Mouse (Mus musculus) liver, embryonic 14.5 days (tissue): Measurements from ENCODE around the gene Cnr2. TPM values are rescaled to one million over a fixed set of nuclear protein-coding genes. Genes with fewer than 3 reads are reported as not detected.

Source experiments
- ATAC-seq: fragments of 200-750 bp; cut with Nextera tagmentation; 2 replicates; pipeline ENCODE4 v1.8.0; 2017; ENCODE audit warnings: moderate number of reproducible peaks, mild to moderate bottlenecking, moderate library complexity; ENCODE audit not compliant: insufficient read depth
- DNase-seq, 3 experiments: peaks; one replicate each; pipeline ENCODE4 v3.0.0-alpha.2; 2012 to 2013; ENCODE audit warnings: low read depth in 3 of 3, low spot score in 3 of 3
- H3K27ac ChIP-seq: fragments of 300-500 bp; sonication (generic); 2 replicates; pipeline ENCODE4 v1.5.1; 2014; ENCODE audit warnings: moderate library complexity, mild to moderate bottlenecking, control low read depth, inconsistent platforms
- H3K27me3 ChIP-seq: fragments of 300-500 bp; sonication (generic); 2 replicates; pipeline ENCODE4 v1.6.1; 2014; ENCODE audit warnings: mild to moderate bottlenecking, low read length, moderate library complexity; ENCODE audit not compliant: control insufficient read depth, insufficient read depth
- H3K36me3 ChIP-seq: fragments of 300-500 bp; sonication (generic); replicated peaks from 2 replicates; pipeline ENCODE4 v1.6.1; 2014; ENCODE audit warnings: low read depth; ENCODE audit not compliant: control insufficient read depth, insufficient read depth
- H3K4me1 ChIP-seq, 2 experiments: fragments of 200-500 bp in 1 of 2; fragments of 300-500 bp in 1 of 2; sonication (generic) in 1 of 2; replicated peaks; 2 replicates each; pipeline ENCODE4 v1.6.1; 2012 to 2014; ENCODE audit warnings: antibody characterized with exemption in 1 of 2, inconsistent platforms in 1 of 2, low read length in 1 of 2; ENCODE audit not compliant: control insufficient read depth in 2 of 2, insufficient read depth in 2 of 2
- H3K4me2 ChIP-seq: fragments of 300-500 bp; sonication (generic); 2 replicates; pipeline ENCODE4 v1.6.1; 2014; ENCODE audit warnings: low read depth, mild to moderate bottlenecking, control low read depth, moderate library complexity
- H3K4me3 ChIP-seq, 2 experiments: fragments of 200-500 bp in 1 of 2; fragments of 300-500 bp in 1 of 2; sonication (generic) in 1 of 2; 2 replicates each; pipeline ENCODE4 v1.5.1; 2012 to 2014; ENCODE audit warnings: low read depth in 2 of 2, low read length in 2 of 2, mild to moderate bottlenecking in 2 of 2, control low read depth in 1 of 2, inconsistent platforms in 1 of 2, moderate library complexity in 1 of 2; ENCODE audit not compliant: insufficient read depth in 1 of 2
- H3K9ac ChIP-seq: fragments of 300-500 bp; sonication (generic); replicated peaks from 2 replicates; pipeline ENCODE4 v1.6.1; 2014; ENCODE audit warnings: mild to moderate bottlenecking, control low read depth, moderate library complexity
- H3K9me3 ChIP-seq: fragments of 300-500 bp; sonication (generic); 2 replicates; pipeline ENCODE4 v1.6.1; 2016; ENCODE audit warnings: low read length, mixed read lengths; ENCODE audit not compliant: control insufficient read depth
- CTCF ChIP-seq: IDR thresholded peaks from 2 replicates; pipeline ENCODE4 v1.5.1; 2016; ENCODE audit warnings: antibody characterized with exemption, low read depth, control low read depth
- EP300 ChIP-seq: IDR thresholded peaks from 2 replicates; pipeline ENCODE4 v1.6.1; 2016; ENCODE audit warnings: antibody characterized with exemption, low read depth
- WGBS: fragments of 180-500 bp; shearing (Covaris S2); extraction: QIAGEN DNeasy Blood & Tissue Kit; methylation state at CpG from one replicate; pipeline ENCODE4 v1.1.7; 2014; ENCODE audit not compliant: insufficient replicate concordance; 5-methylcytosine and 5-hydroxymethylcytosine counted together
- polyA plus RNA-seq, 2 experiments: library from polyadenylated mRNA; depleted of rRNA in 1 of 2; stranded (reverse) in 1 of 2; unstranded in 1 of 2; fragments of >200 nt; fragmentation: Nextera tagmentation in 1 of 2; extraction: Ambion mirVana in 1 of 2; gene quantifications; 2 replicates each; pipeline versions ENCODE4 v1.2.1 to v1.2.3; 2012 to 2014

Gene Cnr2
- polyA plus RNA-seq, 2 experiments, result 2.1 to 2.5 TPM

DNA sequence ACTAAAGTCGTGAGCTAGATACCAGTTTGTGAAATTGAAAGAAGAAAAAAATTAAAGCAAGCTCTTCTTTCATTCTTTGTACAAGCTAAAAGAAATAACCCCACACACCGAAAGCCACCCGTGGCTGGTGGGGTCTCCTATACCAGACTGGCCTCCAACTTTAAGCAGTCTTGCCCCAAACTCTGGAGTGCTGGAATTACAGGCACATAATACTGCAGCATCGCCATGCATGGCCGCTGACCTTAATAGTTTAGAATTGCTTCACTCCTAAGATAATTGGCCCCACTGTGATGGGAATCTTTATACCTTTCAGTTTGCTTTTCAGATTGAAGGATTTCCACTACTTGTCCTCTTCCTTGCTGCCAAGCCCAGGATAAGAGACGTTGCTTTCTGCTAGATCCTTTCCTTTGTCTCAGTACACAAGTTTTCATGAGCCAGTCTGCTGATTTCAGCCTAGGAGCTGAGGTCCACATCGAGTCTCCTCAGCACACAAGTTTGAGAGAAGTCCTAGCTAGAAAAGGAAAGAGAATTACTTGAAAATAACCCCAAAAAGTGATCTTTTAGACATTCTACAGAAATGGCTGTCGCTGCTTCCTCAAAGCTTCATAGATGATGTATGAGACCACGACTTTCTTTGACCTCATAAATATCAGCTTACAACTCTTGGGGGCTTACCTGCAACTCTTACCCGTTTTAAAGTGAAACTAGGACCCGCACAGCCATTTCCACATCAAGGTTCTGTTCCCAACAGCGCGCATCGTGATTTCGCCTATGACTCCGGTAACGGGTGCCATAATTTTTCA lies 22.4 kb upstream of the Cnr2 start:
- ATAC-seq (no peak), DNase-seq (no peak)
- Histone ChIP-seq H3K36me3 (peaks cover 37% of the 10 kb centered on the region), H3K4me2 (peak overlapping the region; percentile 80), H3K27ac (peak overlapping the region; percentile 87), H3K27me3 (no peaks in the 10 kb centered on the region), H3K4me1 (peaks cover 32 to 38% of the 10 kb centered on the region in 2 experiments), H3K9me3 (no peaks in the 10 kb centered on the region), H3K9ac (peak overlapping the region; percentile 88), H3K4me3 (peak overlapping the region; percentile 78 to 91)
- no peak for TF ChIP-seq EP300
- no peak for TF ChIP-seq CTCF
- 10% methylated on average over 17 of the region's 17 CpGs for WGBS

DNA sequence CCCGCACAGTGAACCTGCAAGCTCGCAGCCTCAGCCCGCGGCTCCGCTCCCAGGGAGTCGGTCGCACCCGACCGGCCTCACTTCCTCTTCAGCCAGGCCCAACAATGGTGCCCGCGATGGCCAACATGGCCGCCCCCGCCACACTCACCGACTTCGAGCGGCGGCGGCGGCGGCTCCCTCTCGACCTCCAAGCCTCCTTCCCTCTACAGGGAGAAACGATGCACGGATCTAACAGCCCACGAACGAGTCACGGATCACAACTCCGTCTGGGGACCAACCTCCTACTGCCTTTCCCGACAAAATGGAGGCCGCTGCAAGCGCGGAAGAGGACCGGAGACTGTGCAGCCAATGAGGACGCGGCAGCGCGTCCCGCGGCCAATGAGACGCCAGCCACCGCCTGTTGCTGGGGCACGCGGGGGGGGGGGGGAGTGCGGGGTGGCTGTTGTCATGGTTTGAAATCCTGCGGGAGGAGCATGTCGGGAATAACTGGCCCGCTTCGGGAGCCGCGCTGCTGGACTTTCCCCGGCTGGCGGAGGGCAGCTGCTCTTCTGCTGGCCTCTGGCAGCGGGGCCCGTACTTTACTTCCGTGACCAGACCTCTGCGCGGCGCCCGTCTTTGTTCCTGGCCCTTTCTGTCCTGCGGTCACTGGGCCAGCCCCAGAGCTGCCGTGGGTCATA lies 21.5 kb upstream of the Cnr2 start, which contains the start of gene Pnrc2:
Gene Pnrc2, minus strand, starts transcription at position 325 of the 677 bp plus-strand sequence.
- no peak for TF ChIP-seq CTCF
- no peak for TF ChIP-seq EP300
- H3K9ac ChIP-seq, result peak within 1 kb of the TSS; percentile 88
- ATAC-seq (peak; percentile 94), DNase-seq (peak; percentile 87 to 88 (median 88))
- peaks cover 32 to 38% of the 10 kb centered on the region in 2 experiments for H3K4me1 ChIP-seq
- peaks cover 37% of the 10 kb centered on the region for H3K36me3 ChIP-seq
- H3K9me3 ChIP-seq, result no peaks in the 10 kb centered on the region
- peak within 1 kb of the TSS; percentile 78 to 91 for H3K4me3 ChIP-seq
- no peaks in the 10 kb centered on the region for H3K27me3 ChIP-seq
- peak within 1 kb of the TSS; percentile 87 for H3K27ac ChIP-seq
- H3K4me2 ChIP-seq, result peak within 1 kb of the TSS; percentile 80
- WGBS, result under 1% methylated on average over 59 of the region's 60 CpGs

DNA sequence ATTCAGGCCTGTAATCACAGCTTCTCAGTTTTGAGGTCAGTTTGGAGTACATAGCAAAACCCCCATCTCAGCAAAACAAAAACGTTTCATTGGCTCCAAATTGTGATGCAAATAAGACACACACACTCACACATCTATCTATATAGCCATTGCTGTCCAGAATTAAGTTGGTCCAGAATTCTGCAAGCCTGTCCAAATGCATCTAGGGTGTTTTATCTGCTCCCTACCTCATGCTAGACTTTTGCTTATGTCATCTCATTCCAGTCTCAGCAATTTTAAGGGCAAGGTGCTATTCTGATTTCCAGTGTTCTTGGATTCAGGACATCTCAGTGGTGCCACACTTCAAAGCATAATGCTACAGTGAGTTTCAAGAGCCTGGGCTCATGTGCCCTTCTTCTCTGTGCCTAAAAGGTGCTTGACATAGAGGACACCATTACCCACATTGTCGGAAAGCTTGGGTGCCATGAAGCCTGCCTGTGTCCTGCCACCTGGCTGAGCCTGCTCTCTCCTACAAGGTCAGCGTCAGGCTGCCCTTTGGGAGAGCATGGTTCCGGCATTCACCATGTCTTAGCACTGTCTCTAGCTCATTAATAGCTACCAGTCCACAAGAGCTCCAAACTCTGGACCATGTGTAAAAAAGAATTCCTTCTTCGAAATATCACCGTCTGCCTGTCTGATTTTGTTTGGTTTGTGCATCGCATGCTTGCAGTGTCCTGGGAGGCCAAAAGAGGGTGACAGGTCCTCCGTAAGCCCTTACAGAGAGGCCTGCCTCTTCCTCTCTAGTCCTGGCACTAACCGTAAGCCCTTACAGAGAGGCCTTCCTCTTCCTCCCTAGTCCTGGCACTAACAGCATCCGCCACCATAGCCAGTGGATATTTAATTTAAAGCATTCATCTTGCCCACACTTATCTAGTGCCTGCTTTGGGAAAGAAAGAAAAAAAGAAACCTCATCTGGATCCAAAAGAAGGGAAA lies 20.3 kb upstream of the Cnr2 start:
- H3K27me3 ChIP-seq, result no peaks in the 10 kb centered on the region
- H3K4me1 ChIP-seq, result peaks cover 32 to 38% of the 10 kb centered on the region in 2 experiments
- H3K4me3 ChIP-seq, result no peak overlapping the region; a peak in 1 of 4 replicates
- H3K9me3 ChIP-seq, result no peaks in the 10 kb centered on the region
- H3K27ac ChIP-seq, result peak overlapping the region; percentile 79
- peak overlapping the region; percentile 80 for H3K4me2 ChIP-seq
- no peak overlapping the region; the same call in 1 of the 2 replicates for H3K9ac ChIP-seq
- 66% methylated on average over 10 of the region's 10 CpGs for WGBS
- TF ChIP-seq EP300 (no peak), CTCF (no peak)
- H3K36me3 ChIP-seq, result peaks cover 25% of the 10 kb centered on the region
- DNase-seq (no peak), ATAC-seq (no peak)

DNA sequence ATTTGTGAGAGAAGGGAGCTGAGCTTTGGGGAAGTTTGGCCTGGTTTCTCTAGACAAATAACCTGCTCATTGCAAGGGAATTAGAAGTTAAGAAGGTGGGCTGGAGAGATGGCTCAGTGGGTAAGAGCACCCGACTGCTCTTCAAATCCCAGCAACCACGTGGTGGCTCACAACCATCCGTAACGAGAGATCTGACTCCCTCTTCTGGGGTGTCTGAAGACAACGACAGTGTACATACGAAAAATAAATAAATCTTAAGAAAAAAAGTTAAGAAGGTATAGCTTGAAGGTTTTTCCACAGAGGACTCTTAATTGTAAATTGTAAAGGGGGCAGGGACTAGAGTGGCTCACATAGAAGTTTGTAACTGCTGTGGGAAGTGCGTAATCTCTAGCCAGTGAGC lies 19.6 kb upstream of the Cnr2 start:
- WGBS, result 22% methylated on average over 7 of the region's 7 CpGs
- Histone ChIP-seq H3K27me3 (no peaks in the 10 kb centered on the region), H3K36me3 (peaks cover 21% of the 10 kb centered on the region), H3K27ac (peak overlapping the region; percentile 79), H3K9me3 (no peaks in the 10 kb centered on the region), H3K4me3 (peak overlapping the region in 1 of 2 experiments; percentile 54; a peak in 1 of 4 replicates), H3K4me2 (peak overlapping the region; percentile 76), H3K9ac (peak overlapping the region; percentile 72; the same call in 1 of the 2 replicates), H3K4me1 (peaks cover 32 to 38% of the 10 kb centered on the region in 2 experiments)
- no peak for TF ChIP-seq EP300
- 0 out of 2 replicates have a peak, but pooled peaks have one; percentile 2 for TF ChIP-seq CTCF
- DNase-seq (no peak), ATAC-seq (no peak)
